Mouse (Mus musculus) erythroid progenitor cell, adult 5-6 weeks (primary cell): ENCODE data around the gene B230104I21Rik. TPM values are rescaled to one million over a fixed set of nuclear protein-coding genes. Genes with fewer than 3 reads are reported as not detected.

Experiments
- ATAC-seq: replicated peaks from 2 replicates; pipeline ENCODE4 v1.8.0; 2016; ENCODE audit warnings: moderate number of reproducible peaks, mild to moderate bottlenecking, moderate TSS enrichment, inconsistent platforms; ENCODE audit not compliant: poor library complexity, low FRiP score, severe bottlenecking
- total RNA-seq, 2 experiments: library from RNA; stranded (forward) in 1 of 2; stranded (reverse) in 1 of 2; fragments of 150-400 nt in 1 of 2; fragments of 186-747, 209-891 nt in 1 of 2; gene quantifications; 2 replicates each; pipeline versions ENCODE4 v1.2.3 to v1.2.4; 2015 to 2017; ENCODE audit warnings: low replicate concordance in 2 of 2

Gene B230104I21Rik
- total RNA-seq, 2 experiments from 2014 or later, result not detected

DNA sequence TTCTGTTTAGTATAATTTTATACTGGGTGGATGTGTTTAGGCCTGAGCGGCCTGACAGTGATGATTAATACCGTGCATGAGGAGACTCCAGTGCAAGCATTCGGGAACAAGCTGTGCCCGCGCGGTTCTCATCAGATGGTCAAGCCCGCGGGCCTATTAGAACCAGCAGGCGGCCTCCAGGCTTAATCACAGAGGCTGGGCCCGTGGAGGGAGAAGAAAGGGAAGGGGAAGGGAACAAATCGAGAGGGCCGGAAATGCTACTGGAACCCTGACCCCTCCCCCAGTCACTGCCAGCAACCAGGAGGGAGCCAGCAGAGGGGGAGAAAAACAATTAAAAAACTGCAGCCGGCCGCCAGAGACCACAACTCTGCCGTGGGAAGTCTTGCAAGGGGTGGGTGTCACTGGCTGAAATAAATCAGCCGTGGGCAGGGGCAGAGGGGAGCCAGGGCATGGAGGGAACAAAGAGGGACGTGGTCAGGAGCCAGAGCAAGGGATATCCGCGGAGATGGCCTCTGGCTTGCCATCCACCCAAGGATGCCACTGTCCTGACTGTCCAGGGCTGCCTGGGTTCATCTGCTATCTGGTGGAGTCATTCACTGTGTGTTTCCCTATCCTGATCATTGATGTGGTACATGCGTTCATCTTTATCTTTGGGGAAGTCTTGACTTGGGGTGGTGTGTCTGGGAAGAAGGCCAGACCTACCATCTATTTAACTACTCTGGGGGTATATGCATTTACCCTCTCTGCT, 54.6 kb downstream of the B230104I21Rik start:
- ATAC-seq, result no peak

DNA sequence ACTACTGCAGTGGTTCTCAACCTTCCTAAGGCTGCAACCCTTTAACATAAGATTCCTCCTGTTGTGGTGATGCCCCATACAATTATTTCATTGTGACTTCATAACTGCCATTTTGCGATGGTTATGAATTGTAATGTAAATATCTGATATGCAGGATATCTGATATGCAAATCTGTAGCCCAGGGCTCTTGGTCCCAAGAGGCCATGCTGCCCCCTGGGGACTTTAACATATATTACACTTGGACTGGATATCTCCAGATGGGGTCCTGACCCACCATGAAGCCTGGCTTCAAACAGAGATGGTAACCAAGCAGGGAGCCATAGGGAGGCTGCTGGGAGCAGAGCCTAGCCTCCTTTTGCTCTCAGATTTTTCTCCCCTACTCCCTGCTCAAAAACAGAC, 56.7 kb downstream of the B230104I21Rik start:
- ATAC-seq, result no peak

DNA sequence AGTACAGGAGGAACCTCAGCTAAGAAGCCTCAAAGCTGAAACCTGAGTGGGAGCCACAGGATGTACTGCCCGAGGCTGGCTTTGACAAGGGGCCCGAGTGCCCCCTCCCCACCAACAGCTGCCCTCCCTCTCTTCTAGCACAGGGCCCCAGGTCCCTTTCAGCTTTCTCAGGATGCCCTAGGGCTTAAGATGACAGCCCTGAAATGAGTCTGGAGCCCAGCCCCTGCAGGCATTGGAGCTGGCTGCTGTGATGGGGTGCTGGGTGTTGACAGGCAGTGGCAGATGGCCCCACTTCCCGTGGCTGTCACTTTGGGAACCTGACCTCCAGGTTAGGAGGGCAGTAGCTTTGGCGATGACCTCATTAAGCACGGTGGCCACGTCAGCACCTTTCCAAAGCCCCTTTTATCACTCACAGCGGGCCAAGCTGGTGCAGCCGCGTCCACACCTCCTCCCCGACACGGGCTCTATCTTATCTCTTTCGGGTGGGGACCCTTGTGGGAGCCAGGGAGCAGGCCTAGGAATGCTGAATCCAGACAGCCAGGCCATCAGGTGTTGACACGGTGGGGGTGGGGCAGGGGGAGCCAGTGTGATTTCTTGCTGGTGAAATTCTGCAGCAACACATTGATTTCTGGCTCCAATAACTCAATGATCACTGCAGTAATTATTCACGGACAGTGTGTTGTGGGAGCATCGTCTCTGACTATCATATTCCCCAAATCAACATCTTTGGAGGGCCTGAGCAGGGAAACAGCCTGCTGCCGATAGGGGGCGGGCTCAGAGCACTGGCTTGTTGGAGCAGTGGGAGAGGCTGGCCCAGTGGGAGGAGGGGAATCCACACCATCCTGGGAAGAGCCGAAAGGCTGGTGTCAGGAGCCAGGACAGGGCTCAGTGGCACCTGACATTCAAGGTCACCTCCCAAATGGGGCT, 57.5 kb downstream of the B230104I21Rik start:
- ATAC-seq, result no peak

DNA sequence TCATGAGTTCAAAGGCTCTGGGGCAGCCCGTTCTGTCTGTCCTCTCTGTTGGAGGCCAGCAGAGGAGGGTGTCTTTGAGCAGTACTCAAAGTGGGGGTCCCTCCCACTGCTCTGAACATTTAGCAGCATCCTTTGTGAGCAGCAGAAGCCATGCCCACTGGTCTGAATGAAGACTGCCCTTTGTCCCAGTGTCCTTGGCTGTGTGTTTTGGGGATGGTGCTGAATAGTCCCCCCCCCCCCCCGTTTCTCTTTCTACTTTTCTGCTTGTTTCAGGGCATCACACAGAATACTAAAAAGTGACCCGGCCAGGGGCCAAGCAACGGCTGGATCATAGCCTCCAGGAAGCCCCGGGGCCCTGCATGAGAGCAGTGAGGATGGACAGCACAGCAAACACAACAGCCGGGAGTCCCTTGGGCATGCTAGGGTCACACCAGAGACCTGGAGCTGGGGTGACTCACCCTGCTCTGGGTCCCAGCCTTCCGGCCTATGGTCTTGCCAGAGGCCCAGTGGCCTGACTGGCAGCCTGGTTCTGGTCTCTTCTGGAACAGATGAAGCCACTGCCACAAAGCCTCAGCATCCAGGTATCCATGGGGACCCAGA, 58.3 kb downstream of the B230104I21Rik start:
- no peak for ATAC-seq

DNA sequence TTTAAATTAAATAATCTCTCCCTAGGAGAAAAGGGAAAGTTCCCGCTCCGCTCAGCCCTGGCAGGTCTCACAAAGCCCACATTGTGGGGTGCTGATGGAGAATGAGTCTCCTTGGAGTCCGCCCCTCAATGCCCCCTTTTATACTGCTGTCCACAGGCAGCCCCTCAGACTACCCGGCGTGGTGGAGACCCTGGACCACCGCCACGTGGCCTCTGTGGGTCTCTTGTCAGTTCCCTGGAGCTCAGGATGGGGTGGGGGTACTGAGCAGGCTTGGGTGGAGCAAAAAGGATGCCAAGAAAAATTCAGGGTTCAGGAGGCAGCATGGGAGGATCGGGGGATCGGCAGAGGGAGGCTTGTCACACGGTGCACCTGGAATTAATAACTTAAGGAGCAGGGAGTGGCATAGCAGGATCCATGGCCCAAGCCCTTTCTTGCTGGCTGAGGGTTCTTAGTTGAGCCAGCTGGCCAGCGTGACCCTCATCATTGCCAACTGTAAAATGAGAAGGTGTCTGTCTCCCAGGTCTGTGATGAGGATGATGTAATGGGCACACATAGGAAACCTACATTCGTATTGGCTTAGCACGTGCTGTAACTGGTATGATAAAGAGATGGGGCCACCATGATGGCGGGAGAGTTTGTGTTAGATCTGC, 60.9 kb downstream of the B230104I21Rik start:
- ATAC-seq, result no peak

Other genes with a start within 250 kb of the B230104I21Rik start
- not detected in 2 replicates for gene Trp73, start 195.9 kb upstream of the B230104I21Rik start, total RNA-seq (2015; ENCODE audit: low replicate concordance)
- gene Trp73, start 195.9 kb upstream of the B230104I21Rik start, total RNA-seq (2017; ENCODE audit: low replicate concordance), result not detected in 2 replicates
- 13.0 and 17.7 TPM in 2 replicates for gene Wrap73, start 193.8 kb upstream of the B230104I21Rik start, total RNA-seq (2015; ENCODE audit: low replicate concordance)
- gene Wrap73, start 193.8 kb upstream of the B230104I21Rik start, total RNA-seq (2017; ENCODE audit: low replicate concordance), result 3.2 and 9.4 TPM in 2 replicates
- gene Tprgl, start 175.5 kb upstream of the B230104I21Rik start, total RNA-seq (2015; ENCODE audit: low replicate concordance), result 101 and 141 TPM in 2 replicates
- gene Tprgl, start 175.5 kb upstream of the B230104I21Rik start, total RNA-seq (2017; ENCODE audit: low replicate concordance), result 113 and 126 TPM in 2 replicates
- gene Megf6, start 165.4 kb upstream of the B230104I21Rik start, total RNA-seq (2015; ENCODE audit: low replicate concordance), result not detected in 2 replicates
- gene Megf6, start 165.4 kb upstream of the B230104I21Rik start, total RNA-seq (2017; ENCODE audit: low replicate concordance), result not detected in 2 replicates
- gene Arhgef16, start 34.5 kb upstream of the B230104I21Rik start, total RNA-seq (2015; ENCODE audit: low replicate concordance), result not detected in 2 replicates
- gene Arhgef16, start 34.5 kb upstream of the B230104I21Rik start, total RNA-seq (2017; ENCODE audit: low replicate concordance), result not detected in 2 replicates